Mouse (Mus musculus) activated CD4-positive, CD25-positive, alpha-beta regulatory T cell (primary cell): ENCODE measurements around the gene Timm17b. TPM values are rescaled to one million over a fixed set of nuclear protein-coding genes. Genes with fewer than 3 reads are reported as not detected.

Experiments used
- polyA plus RNA-seq, 2 experiments: library from polyadenylated mRNA; unstranded; fragments of 100-300 nt; shearing (Covaris generic); gene quantifications; one replicate each; pipeline ENCODE4 v1.2.1; 2017

The Timm17b gene
- polyA plus RNA-seq, result 100 to 1,000 TPM; 122 to 162 TPM

GRCm38 (mm10) chrX:7898880-7899874 lies at the start of gene Timm17b, which contains the start of gene Pqbp1:
Gene Timm17b, plus strand, starts transcription at chrX:7899357.
Gene Pqbp1, minus strand, starts transcription at chrX:7899269.

DNA sequence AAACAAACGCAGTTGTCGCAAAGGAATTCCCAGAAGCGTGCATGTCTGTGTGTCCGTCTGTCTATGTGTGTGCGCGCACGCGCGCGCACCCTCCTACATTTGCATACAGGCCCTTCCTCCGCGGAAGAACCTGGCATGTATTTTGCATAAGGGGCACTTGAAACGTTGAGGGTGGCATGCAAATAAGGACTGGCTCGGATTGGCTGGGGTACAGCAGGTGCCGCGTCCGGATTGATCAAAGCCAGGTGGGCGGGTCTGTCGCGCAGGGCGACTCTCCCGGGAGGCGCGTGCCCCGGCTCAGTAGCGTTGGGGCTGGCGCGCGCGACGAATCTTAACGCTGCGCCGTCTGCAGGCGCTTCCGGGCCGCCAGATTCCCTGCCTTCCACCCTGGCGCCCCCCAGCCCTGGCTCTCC lies 21.1 kb upstream of the Timm17b start, which contains the start of gene Pim2:
Gene Pim2, plus strand, starts transcription at position 256 of the 413 bp plus-strand sequence.

DNA sequence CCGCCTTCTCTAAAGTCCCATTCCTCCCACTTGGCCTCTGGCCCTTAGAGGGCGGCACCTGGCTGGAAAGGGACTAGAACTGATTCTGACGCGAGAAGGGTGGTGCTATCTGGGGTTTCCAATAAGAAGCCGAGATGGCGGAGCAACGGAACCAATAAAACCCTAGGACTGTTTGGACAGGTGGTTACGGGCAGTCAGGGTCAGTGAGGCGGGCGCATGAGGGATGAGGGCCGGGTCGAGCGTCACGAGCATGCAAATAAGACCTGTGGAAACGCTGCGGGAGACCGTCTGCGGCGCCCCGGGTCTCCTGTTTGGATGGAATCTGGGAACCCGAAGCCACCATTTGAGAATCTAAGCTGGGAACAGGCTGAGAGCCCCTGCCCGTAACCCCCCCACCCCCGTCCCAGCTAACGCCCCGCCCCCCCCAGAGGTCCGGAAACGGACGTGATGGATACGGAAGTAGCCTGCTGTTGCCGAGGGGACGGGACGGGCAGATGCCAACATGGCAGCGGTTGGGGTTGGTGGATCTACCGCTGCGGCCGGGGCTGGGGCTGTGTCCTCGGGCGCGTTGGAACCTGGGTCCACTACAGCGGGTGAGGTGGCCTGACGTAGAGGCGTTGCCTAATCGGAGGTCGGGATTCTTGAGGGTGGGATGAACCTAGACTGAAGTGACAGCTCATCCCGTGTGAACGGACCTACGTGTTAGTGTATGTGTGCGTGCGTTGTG lies 15.2 kb upstream of the Timm17b start, which contains the start of gene Slc35a2:
Gene Slc35a2, plus strand, starts transcription at position 188 of the 727 bp plus-strand sequence.

GRCm38 (mm10) chrX:7907735-7908134 lies 8.6 kb downstream of the Timm17b start, which contains the start of gene Gm10491:
Gene Gm10491, minus strand, starts transcription at chrX:7907835.

GRCm38 (mm10) chrX:7909242-7909641 lies 10.1 kb downstream of the Timm17b start, which contains the start of gene Gm10490:
Gene Gm10490, plus strand, starts transcription at chrX:7909542.

DNA sequence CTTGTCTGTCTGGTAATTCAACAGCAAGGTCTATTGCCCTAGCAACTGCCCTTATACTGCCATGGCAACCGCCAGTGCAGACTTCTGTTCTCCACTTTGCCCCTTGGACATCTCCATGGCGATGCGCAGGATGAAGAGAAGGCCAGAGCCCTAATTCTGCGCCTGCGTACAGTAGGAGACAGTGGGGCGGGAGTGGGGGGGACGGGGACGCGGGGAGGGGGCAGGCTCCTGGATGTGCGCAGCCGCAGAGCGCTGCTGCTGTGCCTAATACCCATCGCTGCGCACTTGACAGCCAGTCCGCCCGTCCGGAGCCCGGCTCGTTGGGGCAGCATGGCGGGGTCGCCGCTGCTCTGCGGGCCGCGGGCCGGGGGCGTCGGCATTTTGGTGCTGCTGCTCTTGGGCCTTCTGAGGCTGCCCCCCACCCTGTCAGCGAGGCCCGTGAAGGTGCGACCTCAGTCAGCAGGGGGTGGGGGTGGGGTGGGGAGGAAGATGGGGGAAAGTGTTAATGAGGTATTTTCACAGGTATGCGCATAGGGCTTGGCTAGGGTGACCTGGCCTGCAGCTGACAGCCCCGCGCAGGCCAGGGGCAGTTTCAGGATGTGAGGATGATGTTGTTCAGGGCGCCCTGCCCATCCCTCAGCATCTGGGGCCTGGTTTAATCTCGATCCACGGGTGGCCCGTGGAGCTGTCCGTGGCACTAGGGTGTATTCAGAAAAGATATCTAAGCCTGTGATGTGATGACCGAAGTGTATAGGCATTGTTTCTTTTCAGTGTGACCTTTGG lies 20.6 kb downstream of the Timm17b start, which contains the start of gene Pcsk1n:
Gene Pcsk1n, plus strand, starts transcription at position 222 of the 783 bp plus-strand sequence.

DNA sequence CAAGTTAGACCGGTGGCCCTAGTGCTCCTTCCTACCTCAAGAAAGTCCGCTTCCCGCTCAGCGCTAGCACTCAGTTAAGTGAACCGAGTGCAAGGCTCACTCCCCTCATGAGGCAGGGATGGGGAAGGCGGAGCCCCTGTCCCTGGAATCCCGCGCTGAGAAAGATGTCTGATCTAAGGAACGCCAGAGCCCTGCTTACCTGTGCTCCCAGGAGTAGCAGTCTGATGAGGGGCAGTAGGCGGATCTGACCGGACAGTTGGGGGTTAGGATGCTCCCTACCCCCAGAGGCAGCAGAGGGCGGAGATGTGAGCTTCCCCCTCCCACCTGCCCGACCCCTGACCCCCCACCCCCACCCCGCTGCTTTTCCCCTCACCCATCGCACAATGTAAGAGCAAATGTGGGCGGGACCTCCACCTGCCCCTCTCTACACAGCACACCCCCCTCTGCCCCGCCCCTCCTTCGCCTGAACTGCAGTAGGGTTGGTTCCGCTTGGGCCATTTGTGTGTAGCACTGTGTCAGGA lies 29.2 kb downstream of the Timm17b start, which contains the start of gene Eras:
Gene Eras, minus strand, starts transcription at position 338 of the 521 bp plus-strand sequence.

GRCm38 (mm10) chrX:7947108-7947899 lies 48.1 kb downstream of the Timm17b start, which contains the start of gene Hdac6:
Gene Hdac6, minus strand, starts transcription at chrX:7947889.

Other genes starting within 250 kb of the Timm17b start
- gene Prickle3, start 242.1 kb upstream of the Timm17b start, polyA plus RNA-seq, result 10 to 100 TPM; 20.7 to 26.7 TPM
- gene Plp2, start 228.0 kb upstream of the Timm17b start, polyA plus RNA-seq, result 100 to 1,000 TPM; 131 to 140 TPM
- under 1 TPM; 0.07 to 0.15 TPM for gene Magix, start 218.1 kb upstream of the Timm17b start, polyA plus RNA-seq
- gene Gpkow, start 202.2 kb upstream of the Timm17b start, polyA plus RNA-seq, result 10 to 100 TPM; 53.2 to 55.6 TPM
- 10 to 100 TPM; 79.2 to 82.1 TPM for gene Wdr45, start 185.0 kb upstream of the Timm17b start, polyA plus RNA-seq
- not detected for gene Gm45208, start 177.1 kb upstream of the Timm17b start, polyA plus RNA-seq
- gene Praf2, start 170.9 kb upstream of the Timm17b start, polyA plus RNA-seq, result 10 to 100 TPM; 23.5 to 24.1 TPM
- gene Ccdc120, start 148.5 kb upstream of the Timm17b start, polyA plus RNA-seq, result not detected
- 10 to 100 TPM; 25.7 to 39.5 TPM for gene Tfe3, start 136.8 kb upstream of the Timm17b start, polyA plus RNA-seq
- 10 to 100 TPM; 74.5 to 78.6 TPM for gene Gripap1, start 109.6 kb upstream of the Timm17b start, polyA plus RNA-seq
- gene Kcnd1, start 77.1 kb upstream of the Timm17b start, polyA plus RNA-seq, result under 1 TPM; 0.21 to 0.61 TPM
- 100 to 1,000 TPM; 135 to 174 TPM for gene Otud5, start 58.0 kb upstream of the Timm17b start, polyA plus RNA-seq
- gene Pim2, start 21.1 kb upstream of the Timm17b start, polyA plus RNA-seq, result 100 to 1,000 TPM in 1 of 2 experiments, 10 to 100 TPM in 1; 57.1 to 169 TPM
- gene Slc35a2, start 15.3 kb upstream of the Timm17b start, polyA plus RNA-seq, result 10 to 100 TPM; 21.5 to 29.9 TPM
- gene Pqbp1, start 88 bp upstream of the Timm17b start, polyA plus RNA-seq, result 100 to 1,000 TPM in 1 of 2 experiments, 10 to 100 TPM in 1; 99.4 to 142 TPM
- gene Gm10491, start 8.5 kb downstream of the Timm17b start, polyA plus RNA-seq, result not detected
- not detected for gene Gm10490, start 10.2 kb downstream of the Timm17b start, polyA plus RNA-seq
- gene Pcsk1n, start 20.5 kb downstream of the Timm17b start, polyA plus RNA-seq, result not detected
- gene Eras, start 29.2 kb downstream of the Timm17b start, polyA plus RNA-seq, result not detected
- gene Hdac6, start 48.5 kb downstream of the Timm17b start, polyA plus RNA-seq, result 10 to 100 TPM; 10.8 to 15.6 TPM
- 10 to 100 TPM; 23.4 to 63.7 TPM for gene Gata1, start 78.7 kb downstream of the Timm17b start, polyA plus RNA-seq
- gene Glod5, start 119.1 kb downstream of the Timm17b start, polyA plus RNA-seq, result not detected
- 10 to 100 TPM; 17.5 to 26.2 TPM for gene Suv39h1, start 175.4 kb downstream of the Timm17b start, polyA plus RNA-seq
- 100 to 1,000 TPM in 1 of 2 experiments, 10 to 100 TPM in 1; 98.6 to 110 TPM for gene Was, start 191.1 kb downstream of the Timm17b start, polyA plus RNA-seq
- 10 to 100 TPM; 13.4 to 18.7 TPM for gene Wdr13, start 233.5 kb downstream of the Timm17b start, polyA plus RNA-seq
- 100 to 1,000 TPM; 668 to 956 TPM for gene Rbm3, start 246.5 kb downstream of the Timm17b start, polyA plus RNA-seq